Mouse (Mus musculus) heart, adult 2 months (tissue): ENCODE data around the gene Armc8.

Experiments used
- CTCF ChIP-seq: fragments of 200-600 bp; IDR thresholded peaks from 2 replicates; pipeline ENCODE4 v1.8.1; 2022; ENCODE audit warnings: antibody characterized with exemption, mild to moderate bottlenecking, moderate library complexity
- POLR2A ChIP-seq: fragments of 200-500 bp; IDR thresholded peaks from 2 replicates; pipeline ENCODE4 v1.6.1; 2011; ENCODE audit warnings: mild to moderate bottlenecking, low read depth, low read length, control low read depth; ENCODE audit not compliant: insufficient read depth

GRCm38 (mm10) chr9:99429845-99430244 is 138.9 kb downstream of the Armc8 start:
- no peak for TF ChIP-seq CTCF
- no peak for TF ChIP-seq POLR2A
